Mouse (Mus musculus) spleen, adult 10 weeks (tissue): ENCODE measurements around the gene Rftn2. TPM values are rescaled to one million over a fixed set of nuclear protein-coding genes. Genes with fewer than 3 reads are reported as not detected.

Experiments used
- polyA plus RNA-seq: library from polyadenylated mRNA; stranded (reverse); fragments of 350-450 nt; fragmentation: Illumina TruSeq; extraction: RNeasy Lipid Tissue Mini Kit (QIAGEN cat#74804); gene quantifications from one replicate; pipeline ENCODE4 v1.2.3, GENCODE M21; 2015; ENCODE audit warnings: low replicate concordance; ENCODE audit not compliant: insufficient read depth

Gene Rftn2
- polyA plus RNA-seq = 8.1 TPM

DNA sequence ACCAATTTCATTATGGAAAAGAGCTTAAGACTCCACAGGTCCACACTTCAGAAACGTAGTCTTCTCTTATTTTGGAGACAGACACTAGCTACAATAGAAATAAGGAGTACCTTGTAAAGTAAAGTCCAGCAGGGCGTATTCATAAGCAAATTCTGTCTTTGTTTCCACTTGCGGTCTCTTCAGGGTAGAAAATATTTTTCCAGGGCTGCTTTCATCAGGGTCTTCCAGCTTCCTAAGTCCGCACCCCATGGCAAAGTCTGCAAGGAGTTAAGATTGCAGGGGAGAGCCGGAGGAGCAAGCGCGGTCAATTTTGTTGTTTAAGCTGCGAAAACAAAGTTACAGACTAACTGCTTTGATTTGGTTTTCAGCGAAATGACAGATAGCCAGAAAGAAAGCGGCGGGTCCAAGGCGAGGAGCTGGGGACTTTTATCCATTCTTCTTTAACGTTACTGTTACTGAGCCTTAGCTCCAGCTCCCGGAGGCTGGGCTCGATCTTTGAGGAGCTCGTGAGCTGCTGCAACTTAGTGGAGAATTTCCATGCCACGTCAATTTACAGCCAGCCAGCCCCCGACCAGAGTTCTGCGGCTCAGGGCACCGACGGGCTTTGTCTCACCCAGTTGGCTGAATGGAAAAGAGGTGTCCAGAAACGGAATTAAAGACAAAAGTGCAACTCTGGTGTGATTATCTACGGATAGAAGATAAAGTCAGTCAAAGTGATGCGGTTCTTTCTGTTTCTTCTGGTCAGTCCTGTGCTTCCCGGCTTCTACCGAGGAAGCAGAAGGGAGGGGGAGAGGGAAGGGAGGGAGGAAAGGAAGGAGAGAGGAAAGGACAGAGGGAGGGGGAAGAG is at the start of gene Rftn2:
TSS of gene Rftn2 (minus strand) at position 772 of the 847 bp plus-strand sequence.

DNA sequence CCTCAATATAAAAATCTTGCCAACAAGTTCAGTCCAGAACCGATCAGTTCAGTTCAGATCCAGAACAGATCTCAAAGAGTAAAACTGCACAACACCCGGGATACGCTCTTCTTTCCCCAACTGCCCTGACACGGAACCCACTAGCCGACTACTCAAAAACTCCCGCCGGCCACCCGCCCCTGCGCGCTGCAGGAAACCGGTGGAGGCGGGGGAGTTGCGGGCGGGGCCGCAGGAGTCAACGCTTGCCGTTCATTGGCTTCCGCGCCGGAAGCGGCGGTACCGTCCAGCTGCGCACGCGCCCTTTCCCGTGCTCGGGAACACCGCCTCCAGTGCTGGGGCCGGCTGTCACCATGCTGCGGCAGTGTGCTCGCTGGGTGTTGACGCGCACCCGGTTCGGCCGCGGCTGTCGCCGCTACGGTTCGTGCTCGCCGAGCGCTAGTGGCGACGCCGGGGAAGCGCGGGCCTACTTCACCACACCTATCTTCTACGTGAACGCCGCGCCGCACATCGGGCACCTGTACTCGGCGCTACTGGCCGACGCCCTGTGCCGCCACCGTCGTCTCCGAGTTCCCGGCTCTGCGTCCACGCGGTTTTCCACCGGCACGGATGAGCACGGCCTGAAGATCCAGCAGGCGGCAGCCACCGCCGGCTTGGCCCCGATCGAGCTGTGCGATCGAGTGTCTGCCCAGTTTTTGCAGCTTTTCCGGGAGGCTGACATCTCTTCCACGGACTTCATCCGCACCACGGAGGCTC is 10.5 kb upstream of the Rftn2 start, which contains the start of gene Mars2:
TSS of gene Mars2 (plus strand) at position 288 of the 753 bp plus-strand sequence.

DNA sequence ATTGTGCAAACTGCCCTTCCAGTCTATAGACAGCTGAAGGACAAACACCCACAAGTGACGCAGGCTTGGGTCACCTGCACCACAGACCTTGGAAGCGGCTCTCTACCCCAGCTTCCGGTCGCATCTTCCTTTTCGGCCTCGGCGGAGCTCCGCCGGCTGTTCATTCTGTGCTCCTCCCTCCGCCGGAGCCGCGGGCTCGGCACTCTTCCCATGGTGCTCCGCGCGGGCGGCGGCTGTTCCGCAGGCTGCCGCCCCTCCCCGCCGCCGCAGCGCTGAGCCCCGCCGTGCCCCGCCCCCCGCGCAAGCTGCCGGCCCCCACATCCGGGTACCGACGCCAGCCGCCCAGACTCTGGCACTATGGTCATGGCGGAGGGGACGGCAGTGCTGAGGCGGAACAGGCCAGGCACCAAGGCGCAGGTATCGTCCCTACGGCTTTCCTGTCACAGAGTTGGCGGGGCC is 95.6 kb downstream of the Rftn2 start, which contains the start of gene Mob4:
TSS of gene Mob4 (plus strand) at position 289 of the 459 bp plus-strand sequence.

Other genes starting within 250 kb of the Rftn2 start
- gene Sf3b1, start 199.3 kb downstream of the Rftn2 start, polyA plus RNA-seq = 631 TPM
- gene Coq10b, start 174.0 kb downstream of the Rftn2 start, polyA plus RNA-seq = 28.9 TPM
- gene Hspe1, start 138.7 kb downstream of the Rftn2 start, polyA plus RNA-seq = 326 TPM
- gene Hspd1, start 138.5 kb downstream of the Rftn2 start, polyA plus RNA-seq = 236 TPM
- 88.3 TPM for gene Mob4, start 95.6 kb downstream of the Rftn2 start, polyA plus RNA-seq
- gene Mars2, start 10.4 kb upstream of the Rftn2 start, polyA plus RNA-seq = 11.6 TPM
- gene Boll, start 136.7 kb upstream of the Rftn2 start, polyA plus RNA-seq = 2.2 TPM
- gene Plcl1, start 179.1 kb upstream of the Rftn2 start, polyA plus RNA-seq = 3.7 TPM